Mouse (Mus musculus) olfactory bulb, adult 2 months (tissue): ENCODE measurements around the gene Ccdc149.

ENCODE experiments used
- CTCF ChIP-seq: fragments of 200-500 bp; IDR thresholded peaks from 2 replicates; pipeline ENCODE4 v1.5.1; 2012; ENCODE audit warnings: low read depth, mild to moderate bottlenecking, low read length, moderate library complexity; ENCODE audit not compliant: insufficient read depth
- POLR2A ChIP-seq: fragments of 200-500 bp; IDR thresholded peaks from 2 replicates; pipeline ENCODE4 v1.6.1; 2012; ENCODE audit warnings: mild to moderate bottlenecking, low read depth, low read length, moderate library complexity; ENCODE audit not compliant: insufficient read depth

GRCm38 (mm10) chr5:52476292-52476701 is 5.0 kb upstream of the Ccdc149 start:
- TF ChIP-seq CTCF (no peak), POLR2A (no peak)
